Mouse (Mus musculus): ENCODE results near the gene Prss29. TPM values are rescaled to one million over a fixed set of nuclear protein-coding genes. Genes with fewer than 3 reads are reported as not detected.

Gene Prss29
- polyA plus RNA-seq, 1 experiment from 2014 or later = not detected

GRCm38 (mm10) chr17:25363726-25364125, 45.3 kb downstream of the Prss29 start:
- 0 out of 2 replicates have a peak, but pooled peaks cover 5% of the 10 kb centered on the region for H3K27me3 ChIP-seq (replicated peaks)
- no peak overlapping the region for H3K4me3 ChIP-seq (replicated peaks)
- no peaks in the 10 kb centered on the region for H3K9me3 ChIP-seq
- no peak for ATAC-seq
- no peak overlapping the region for H3K4me2 ChIP-seq (replicated peaks)
- 0% methylated on average over 1 of the region's 1 CpGs for WGBS
- H3K36me3 ChIP-seq = no peaks in the 10 kb centered on the region
- no peaks in the 10 kb centered on the region for H3K4me1 ChIP-seq (replicated peaks)
- no peak overlapping the region for H3K9ac ChIP-seq
- no peak overlapping the region for H3K27ac ChIP-seq

- no peak within 1 kb of the TSS for H3K4me2 ChIP-seq (replicated peaks)
- no peak within 1 kb of the TSS for H3K9ac ChIP-seq
- no peak within 1 kb of the TSS for H3K27ac ChIP-seq
- H3K36me3 ChIP-seq = no peaks in the 10 kb centered on the region
- ATAC-seq = no peak
- 0 out of 2 replicates have a peak, but pooled peaks cover 3% of the 10 kb centered on the region for H3K27me3 ChIP-seq (replicated peaks)
- H3K9me3 ChIP-seq = no peaks in the 10 kb centered on the region
- 82% methylated on average over 2 of the region's 2 CpGs for WGBS
- 0 out of 2 replicates have a peak, but pooled peaks cover 2% of the 10 kb centered on the region for H3K4me1 ChIP-seq (replicated peaks)
- no peak within 1 kb of the TSS for H3K4me3 ChIP-seq (replicated peaks)
Observed at GRCm38 (mm10) chr17:25366005-25366404, 47.6 kb downstream of the Prss29 start, which contains the start of gene Tpsb2. TSS of gene Tpsb2 (plus strand) at chr17:25366305.

GRCm38 (mm10) chr17:25368973-25369372, 50.5 kb downstream of the Prss29 start, which contains the start of gene Tpsg1:
TSS of gene Tpsg1 (plus strand) at chr17:25369273.
- no peak within 1 kb of the TSS for H3K4me2 ChIP-seq (replicated peaks)
- no peak for ATAC-seq
- WGBS = 78% methylated on average over 3 of the region's 3 CpGs
- H3K27ac ChIP-seq = no peak within 1 kb of the TSS
- H3K9me3 ChIP-seq = no peaks in the 10 kb centered on the region
- H3K27me3 ChIP-seq (replicated peaks) = no peaks in the 10 kb centered on the region
- H3K4me1 ChIP-seq (replicated peaks) = peaks cover 10% of the 10 kb centered on the region
- H3K9ac ChIP-seq = no peak within 1 kb of the TSS
- H3K36me3 ChIP-seq = no peaks in the 10 kb centered on the region
- no peak within 1 kb of the TSS for H3K4me3 ChIP-seq (replicated peaks)

Other genes with a start within 250 kb of the Prss29 start
- gene Tmem204, start 235.1 kb upstream of the Prss29 start, polyA plus RNA-seq (2015; fragmentation: Nextera tagmentation; extraction: Ambion mirVana) = 22.8 and 23.2 TPM in 2 replicates
- gene Telo2, start 202.7 kb upstream of the Prss29 start, polyA plus RNA-seq (2015; fragmentation: Nextera tagmentation; extraction: Ambion mirVana) = 34.0 and 39.3 TPM in 2 replicates
- 0.15 and 0.25 TPM in 2 replicates for gene Ptx4, start 197.9 kb upstream of the Prss29 start, polyA plus RNA-seq (2015; fragmentation: Nextera tagmentation; extraction: Ambion mirVana)
- gene Clcn7, start 185.3 kb upstream of the Prss29 start, polyA plus RNA-seq (2015; fragmentation: Nextera tagmentation; extraction: Ambion mirVana) = 20.3 and 20.4 TPM in 2 replicates
- gene Ccdc154, start 156.2 kb upstream of the Prss29 start, polyA plus RNA-seq (2015; fragmentation: Nextera tagmentation; extraction: Ambion mirVana) = 0.16 and 0.19 TPM in 2 replicates
- 1.2 and 1.7 TPM in 2 replicates for gene Gm38655, start 143.2 kb upstream of the Prss29 start, polyA plus RNA-seq (2015; fragmentation: Nextera tagmentation; extraction: Ambion mirVana)
- gene BC003965, start 134.1 kb upstream of the Prss29 start, polyA plus RNA-seq (2015; fragmentation: Nextera tagmentation; extraction: Ambion mirVana) = 37.4 and 39.5 TPM in 2 replicates
- 6.0 and 6.6 TPM in 2 replicates for gene Unkl, start 130.3 kb upstream of the Prss29 start, polyA plus RNA-seq (2015; fragmentation: Nextera tagmentation; extraction: Ambion mirVana)
- 40.6 and 42.7 TPM in 2 replicates for gene Gnptg, start 78.5 kb upstream of the Prss29 start, polyA plus RNA-seq (2015; fragmentation: Nextera tagmentation; extraction: Ambion mirVana)
- 37.7 and 38.5 TPM in 2 replicates for gene Tsr3, start 78.5 kb upstream of the Prss29 start, polyA plus RNA-seq (2015; fragmentation: Nextera tagmentation; extraction: Ambion mirVana)
- gene Baiap3, start 62.3 kb upstream of the Prss29 start, polyA plus RNA-seq (2015; fragmentation: Nextera tagmentation; extraction: Ambion mirVana) = 4.0 and 4.3 TPM in 2 replicates
- gene Ube2i, start 44.0 kb upstream of the Prss29 start, polyA plus RNA-seq (2015; fragmentation: Nextera tagmentation; extraction: Ambion mirVana) = 490 and 556 TPM in 2 replicates
- gene Prss34, start 20.3 kb upstream of the Prss29 start, polyA plus RNA-seq (2015; fragmentation: Nextera tagmentation; extraction: Ambion mirVana) = 0.62 TPM in 1 of 2 replicates, not detected in the other
- gene Prss28, start 10.0 kb upstream of the Prss29 start, polyA plus RNA-seq (2015; fragmentation: Nextera tagmentation; extraction: Ambion mirVana) = not detected in 2 replicates
- not detected in 2 replicates for gene Tpsab1, start 26.9 kb downstream of the Prss29 start, polyA plus RNA-seq (2015; fragmentation: Nextera tagmentation; extraction: Ambion mirVana)
- gene Tpsb2, start 47.7 kb downstream of the Prss29 start, polyA plus RNA-seq (2015; fragmentation: Nextera tagmentation; extraction: Ambion mirVana) = 1.9 TPM in 2 replicates
- 14.3 and 17.6 TPM in 2 replicates for gene Tpsg1, start 50.6 kb downstream of the Prss29 start, polyA plus RNA-seq (2015; fragmentation: Nextera tagmentation; extraction: Ambion mirVana)
- gene Cacna1h, start 115.1 kb downstream of the Prss29 start, polyA plus RNA-seq (2015; fragmentation: Nextera tagmentation; extraction: Ambion mirVana) = 4.3 and 4.6 TPM in 2 replicates
- not detected in 2 replicates for gene Tekt4, start 136.0 kb downstream of the Prss29 start, polyA plus RNA-seq (2015; fragmentation: Nextera tagmentation; extraction: Ambion mirVana)
- 0.49 and 0.73 TPM in 2 replicates for gene Sstr5, start 178.6 kb downstream of the Prss29 start, polyA plus RNA-seq (2015; fragmentation: Nextera tagmentation; extraction: Ambion mirVana)